Mouse (Mus musculus): ENCODE data around the gene Ndufs8.

Gene Ndufs8

DNA sequence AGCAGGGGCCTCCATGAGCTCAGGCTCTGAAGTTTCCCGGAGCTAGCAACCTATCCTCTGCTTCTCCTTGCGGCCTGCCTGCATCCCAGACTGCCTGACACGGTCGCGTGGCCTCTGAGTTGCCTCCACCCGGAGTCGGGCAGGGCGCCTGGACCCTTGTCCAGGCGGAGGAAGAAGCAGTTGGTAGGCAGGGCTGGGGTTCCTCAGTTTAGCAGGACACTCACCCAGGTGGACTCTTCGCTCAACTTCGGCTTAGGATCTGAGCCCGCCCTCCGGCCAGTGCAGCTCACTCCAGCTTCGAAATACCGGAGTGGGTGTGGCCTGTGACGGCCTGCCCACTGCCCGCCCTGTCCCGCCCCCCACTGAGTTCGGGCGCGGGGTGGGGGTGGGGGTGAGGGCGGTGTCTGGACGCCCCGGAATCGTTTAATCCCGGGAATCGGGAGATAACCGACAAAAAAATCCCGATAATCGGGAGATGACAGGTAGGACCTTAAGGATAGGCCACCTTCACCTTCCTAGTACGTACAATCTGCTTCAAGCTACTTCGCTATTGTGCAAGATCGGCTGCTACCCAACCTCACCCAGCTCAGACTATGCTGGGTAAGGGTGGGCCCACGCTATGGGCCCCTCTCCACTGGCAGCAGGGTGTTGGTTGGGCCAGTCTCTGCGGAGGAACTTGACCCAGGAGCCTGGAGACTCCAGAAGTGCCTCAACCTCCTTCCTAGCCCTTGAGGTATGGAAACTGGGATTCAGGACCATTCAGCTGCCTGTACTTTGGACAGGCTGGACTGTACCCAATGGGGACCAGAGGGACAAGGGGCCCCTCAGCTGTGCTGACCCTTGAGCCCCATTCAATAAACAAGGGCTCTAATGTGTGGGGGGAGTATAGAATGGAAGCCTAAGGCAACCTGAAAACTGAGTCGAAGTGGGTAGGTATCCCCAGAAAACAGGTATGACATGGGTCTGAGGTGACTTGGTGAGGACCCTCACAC lies 5.5 kb downstream of the Ndufs8 start, which contains the start of gene Tcirg1:
TSS of gene Tcirg1 (minus strand) at position 339 of the 992 bp plus-strand sequence.
- intact Hi-C loops (cut with DNase I): no loop called here

GRCm38 (mm10) chr19:3906326-3906725 lies 6.2 kb downstream of the Ndufs8 start:
- intact Hi-C loops (cut with DNase I): no loop called here

DNA sequence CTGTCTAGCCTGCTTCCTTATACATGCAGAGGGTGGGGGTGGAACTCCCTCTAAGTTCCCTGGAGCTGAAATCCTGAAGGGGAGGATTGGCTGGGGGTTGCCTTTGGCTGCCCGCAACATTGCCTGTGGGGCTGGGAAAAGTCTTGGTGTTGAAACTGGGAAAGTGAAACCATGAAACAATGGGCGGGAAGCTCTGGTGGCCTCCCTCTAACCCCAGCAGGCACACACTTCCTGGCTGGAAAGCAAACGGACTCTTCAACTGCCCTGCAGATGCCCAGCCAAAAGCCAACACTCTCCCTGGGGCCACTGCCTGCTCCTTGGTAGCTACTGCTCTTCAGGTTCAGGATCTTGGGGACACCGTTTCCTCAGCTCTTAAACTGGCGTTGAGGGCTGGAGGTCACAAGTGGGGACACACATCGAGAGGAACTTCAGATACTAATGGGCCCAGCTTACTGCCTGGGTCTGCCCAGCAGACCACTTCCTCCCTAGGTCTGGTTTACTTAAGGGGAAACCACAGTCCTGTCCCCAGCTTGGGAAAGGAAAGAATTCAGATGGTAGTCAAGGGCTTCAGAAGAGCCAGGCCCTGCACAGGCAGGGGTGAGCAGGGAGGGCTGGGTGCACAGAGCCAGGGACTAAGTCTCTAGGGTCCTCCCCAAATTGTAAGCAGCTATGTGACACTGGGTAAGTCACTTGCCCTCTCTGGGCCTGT lies 7.2 kb downstream of the Ndufs8 start:
- intact Hi-C loops (cut with DNase I): no loop called here

GRCm38 (mm10) chr19:3904363-3904675 lies 8.3 kb downstream of the Ndufs8 start:
- intact Hi-C loops (cut with DNase I): no loop called here

DNA sequence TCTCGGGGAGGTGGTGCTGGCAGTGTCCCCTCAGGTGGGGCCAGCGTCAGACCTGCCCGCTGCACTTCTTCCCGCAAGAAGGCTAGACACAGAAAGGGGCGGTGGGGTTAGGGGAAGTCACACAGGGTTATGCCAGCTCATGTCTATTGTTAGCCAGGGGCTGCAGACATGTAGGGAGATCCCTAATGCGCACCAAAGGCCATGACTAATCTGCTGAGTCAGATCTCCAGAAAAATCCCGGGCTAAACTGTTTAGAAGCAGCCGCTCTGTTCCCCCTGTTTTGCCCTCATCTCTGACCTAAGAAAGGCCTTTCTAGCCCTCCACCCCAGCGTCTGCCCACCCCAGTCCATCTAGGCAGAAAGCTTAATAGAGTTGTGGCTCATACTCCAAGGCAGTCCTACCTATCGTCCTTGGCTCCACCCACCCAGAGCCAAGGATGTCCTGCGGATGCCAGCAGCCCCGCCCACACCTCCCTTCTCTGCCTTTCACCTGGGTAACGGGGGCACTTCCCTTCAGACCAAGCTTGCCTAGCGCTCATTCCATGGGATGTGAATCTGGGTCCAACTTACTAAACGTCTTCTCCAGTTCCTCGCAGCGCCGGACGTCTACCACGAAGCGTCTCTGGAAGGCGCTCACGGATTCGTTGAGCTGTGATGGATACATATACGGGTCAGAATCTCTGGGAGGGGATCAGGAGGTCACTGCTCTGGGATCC lies 8.8 kb downstream of the Ndufs8 start:
- intact Hi-C loops (cut with DNase I): no loop called here

GRCm38 (mm10) chr19:3902966-3903365 lies 9.6 kb downstream of the Ndufs8 start:
- intact Hi-C loops (cut with DNase I): no loop called here

GRCm38 (mm10) chr19:3899618-3900017 lies 13.0 kb downstream of the Ndufs8 start:
- intact Hi-C loops (cut with DNase I): no loop called here

- intact Hi-C loops (cut with DNase I): no loop called here
These were observed 13.6 kb downstream of the Ndufs8 start for GRCm38 (mm10) chr19:3898952-3899351.

GRCm38 (mm10) chr19:3897557-3897956 lies 15.0 kb downstream of the Ndufs8 start:
- intact Hi-C loops (cut with DNase I): no loop called here

- intact Hi-C loops (cut with DNase I): no loop called here
These were observed 16.4 kb downstream of the Ndufs8 start for GRCm38 (mm10) chr19:3896208-3896607.

DNA sequence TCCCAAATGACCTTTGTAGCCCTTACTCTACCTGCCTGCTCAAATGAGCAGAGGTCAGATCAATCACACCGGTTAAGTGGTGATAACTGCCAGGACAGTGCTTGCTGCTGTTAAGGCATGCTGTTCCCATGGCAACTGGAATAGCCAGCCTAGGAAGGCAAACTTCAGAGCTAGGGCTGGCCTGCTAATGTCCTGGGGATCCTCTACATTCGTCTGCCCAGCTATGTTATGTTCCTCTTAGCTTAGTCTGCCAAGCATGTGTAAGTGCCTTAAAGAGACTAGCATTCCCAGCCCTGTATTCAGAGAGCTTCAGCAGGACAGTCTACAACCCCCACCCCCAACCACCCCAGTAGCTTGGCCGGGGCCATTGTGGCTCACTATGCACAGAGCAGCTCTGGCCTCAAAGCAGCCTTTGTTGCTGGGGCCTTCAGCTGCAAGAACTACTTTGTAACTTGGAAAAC lies 17.4 kb downstream of the Ndufs8 start:
- intact Hi-C loops (cut with DNase I): no loop called here

DNA sequence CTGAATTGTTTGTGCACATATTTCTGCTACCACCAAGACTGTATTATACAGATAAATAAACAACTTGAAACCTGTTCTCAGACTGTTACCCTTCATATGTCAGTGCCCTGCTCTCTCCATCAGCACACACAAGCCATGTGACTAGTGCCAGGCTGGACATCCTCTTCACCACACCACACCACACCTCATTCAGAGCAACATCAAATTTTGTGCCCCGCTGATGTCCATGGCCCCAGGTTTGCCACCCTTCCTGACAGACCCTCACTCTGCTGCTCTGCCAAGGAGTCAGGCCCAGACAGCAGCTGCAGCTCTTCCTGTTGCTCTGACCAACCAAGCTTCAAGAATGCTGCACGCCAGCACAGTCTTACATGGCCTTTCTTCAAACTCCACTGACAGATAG lies 18.3 kb downstream of the Ndufs8 start:
- intact Hi-C loops (cut with DNase I): no loop called here

DNA sequence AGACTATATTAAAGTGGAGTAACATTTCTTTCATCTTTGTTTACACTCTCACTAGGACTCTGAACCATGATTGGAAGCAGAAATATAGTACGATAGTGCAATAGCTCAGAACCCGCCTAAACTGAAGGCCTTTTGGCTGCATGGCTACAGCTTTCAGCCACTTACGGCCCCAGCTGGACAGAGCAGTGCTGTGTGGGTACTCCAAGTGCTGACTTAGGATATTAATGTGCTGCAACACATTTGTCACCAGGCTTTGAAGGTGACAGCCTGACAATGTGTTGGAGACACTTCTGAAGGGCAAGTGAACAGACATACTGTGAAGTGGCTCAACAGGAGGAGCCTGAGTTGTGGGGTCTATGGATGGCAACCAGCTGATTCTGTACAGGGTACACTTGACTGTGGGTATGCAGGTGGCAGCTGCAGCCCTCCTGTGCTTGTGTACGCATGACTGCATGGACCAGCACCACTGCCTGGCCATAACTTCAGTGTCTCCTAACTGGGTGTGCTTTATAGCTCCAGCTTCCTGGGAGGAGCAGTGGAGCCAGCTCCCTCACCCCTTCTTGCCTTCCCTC lies 18.9 kb downstream of the Ndufs8 start:
- intact Hi-C loops (cut with DNase I): no loop called here

DNA sequence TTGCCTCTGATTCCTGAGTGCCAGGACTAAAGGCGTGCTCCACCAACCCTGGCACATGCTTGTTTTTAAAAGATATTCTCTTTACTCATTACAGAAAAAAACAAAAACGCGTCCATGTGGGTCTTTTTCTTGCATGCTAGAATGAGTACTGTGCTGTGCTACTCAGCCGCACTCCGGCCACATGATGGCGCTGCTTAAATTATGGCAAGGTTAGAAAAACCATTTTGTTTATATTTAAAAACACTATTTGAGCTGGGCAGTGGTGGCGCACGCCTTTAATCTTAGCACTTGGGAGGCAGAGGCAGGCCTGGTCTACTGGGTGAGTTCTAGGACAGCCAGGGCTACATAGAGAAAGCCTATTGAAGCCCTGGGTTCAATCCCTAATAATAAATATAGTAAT lies 22.4 kb downstream of the Ndufs8 start:
- intact Hi-C loops (cut with DNase I): no loop called here

- intact Hi-C loops (cut with DNase I): no loop called here
These were observed 23.5 kb downstream of the Ndufs8 start for GRCm38 (mm10) chr19:3889096-3889495.

DNA sequence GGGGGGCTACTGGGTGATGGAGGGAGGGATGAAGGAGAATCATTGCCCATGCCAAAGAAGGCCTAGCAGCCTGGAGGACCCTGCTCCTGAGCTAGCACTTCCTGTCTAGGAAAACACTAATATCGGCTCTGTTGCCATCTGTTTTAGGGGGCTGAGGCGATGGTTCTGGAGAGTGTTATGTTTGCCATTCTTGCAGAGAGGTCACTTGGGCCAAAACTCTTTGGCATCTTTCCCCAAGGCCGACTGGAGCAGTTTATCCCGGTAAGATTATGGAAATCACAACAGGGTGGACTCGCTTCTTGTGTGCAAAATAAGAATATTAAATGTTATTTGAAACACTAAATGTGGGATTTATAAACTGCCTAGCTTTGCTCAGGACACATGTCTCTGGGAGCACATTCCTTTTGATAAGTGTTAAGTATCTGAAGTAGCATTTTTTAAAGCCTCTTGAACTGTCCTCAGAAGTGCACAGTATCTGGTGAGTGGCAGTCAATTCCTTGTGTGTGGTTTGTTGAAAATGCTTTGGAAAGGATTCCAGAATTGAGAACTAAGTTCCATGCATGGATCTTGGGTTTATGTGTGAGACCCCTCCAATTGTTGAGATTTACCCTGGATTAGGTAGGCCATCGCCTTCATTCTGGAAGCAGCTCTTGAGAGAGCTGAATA lies 28.1 kb downstream of the Ndufs8 start:
- intact Hi-C loops (cut with DNase I): no loop called here

DNA sequence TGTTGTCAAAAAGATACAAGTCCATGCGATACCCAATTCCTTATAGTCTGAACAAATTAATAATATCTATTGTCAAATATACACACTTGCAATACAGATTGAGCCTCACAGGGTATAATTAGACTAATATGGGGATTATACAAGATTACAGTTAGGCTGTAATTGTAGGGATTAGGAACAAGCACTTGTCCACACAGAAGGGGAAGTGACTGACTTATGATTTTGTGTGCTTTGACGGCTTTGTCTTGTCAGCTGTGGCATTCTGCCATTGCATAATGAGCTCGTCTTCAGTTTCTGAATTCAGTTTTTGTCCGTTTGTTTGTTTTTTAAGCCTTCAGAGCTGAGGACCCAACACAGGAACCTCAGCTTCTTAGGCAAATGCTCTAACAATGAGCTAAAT lies 30.4 kb downstream of the Ndufs8 start:
- intact Hi-C loops (cut with DNase I): no loop called here

GRCm38 (mm10) chr19:3880054-3880848 lies 32.3 kb downstream of the Ndufs8 start:
- intact Hi-C loops (cut with DNase I): no loop called here

DNA sequence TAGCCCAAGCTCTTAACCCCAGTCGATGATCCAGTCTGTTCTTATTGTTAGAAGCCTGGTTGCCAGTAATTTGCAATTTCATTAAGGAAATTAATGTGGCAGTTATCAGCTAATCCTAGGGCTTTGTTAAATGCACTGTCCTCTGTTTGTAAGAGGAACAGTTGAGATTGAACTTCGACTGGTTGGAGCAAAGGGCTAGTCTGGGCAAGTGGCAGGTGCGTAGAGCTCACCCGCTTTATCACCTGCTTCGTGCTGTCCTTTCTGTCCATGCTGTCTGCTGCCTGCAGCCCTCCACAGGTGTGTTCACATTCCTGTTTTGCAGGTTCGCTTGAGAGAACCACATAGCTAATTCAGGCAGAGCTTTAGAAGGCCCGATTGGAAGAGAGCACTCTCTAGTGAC lies 37.5 kb downstream of the Ndufs8 start:
- intact Hi-C loops (cut with DNase I): no loop called here

DNA sequence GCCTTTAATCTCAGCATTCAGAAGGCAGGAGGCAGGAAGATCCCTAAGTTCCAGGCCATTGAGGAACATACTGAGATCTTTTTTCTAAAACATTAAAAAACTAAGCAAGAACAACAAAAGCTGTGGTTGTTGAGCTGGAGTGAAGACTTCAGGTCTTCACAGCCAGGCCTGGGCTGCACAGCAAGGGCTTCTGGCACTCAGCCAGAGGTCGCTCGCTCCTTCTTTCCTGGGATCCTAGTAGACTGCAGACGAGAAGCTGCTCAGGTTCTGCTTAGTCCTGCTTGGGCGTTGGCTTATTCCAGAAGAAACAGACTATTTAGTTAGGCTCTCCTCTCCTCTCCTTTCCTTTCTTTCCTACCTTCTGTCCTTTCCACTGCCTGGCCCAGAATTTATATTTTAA lies 40.2 kb downstream of the Ndufs8 start:
- intact Hi-C loops (cut with DNase I): no loop called here
